Mouse (Mus musculus) bone marrow, adult 2 months (tissue): ENCODE results near the gene Parp1.

Experiments
- CTCF ChIP-seq: fragments of 200-500 bp; IDR thresholded peaks from 2 replicates; pipeline ENCODE4 v1.5.1; 2011; ENCODE audit warnings: low read length, control low read depth; ENCODE audit not compliant: control insufficient read depth, insufficient read depth
- POLR2A ChIP-seq: fragments of 200-500 bp; IDR thresholded peaks from 2 replicates; pipeline ENCODE4 v1.6.1; 2011; ENCODE audit warnings: low read depth, mild to moderate bottlenecking, control low read depth, low read length, borderline replicate concordance; ENCODE audit not compliant: control insufficient read depth

DNA sequence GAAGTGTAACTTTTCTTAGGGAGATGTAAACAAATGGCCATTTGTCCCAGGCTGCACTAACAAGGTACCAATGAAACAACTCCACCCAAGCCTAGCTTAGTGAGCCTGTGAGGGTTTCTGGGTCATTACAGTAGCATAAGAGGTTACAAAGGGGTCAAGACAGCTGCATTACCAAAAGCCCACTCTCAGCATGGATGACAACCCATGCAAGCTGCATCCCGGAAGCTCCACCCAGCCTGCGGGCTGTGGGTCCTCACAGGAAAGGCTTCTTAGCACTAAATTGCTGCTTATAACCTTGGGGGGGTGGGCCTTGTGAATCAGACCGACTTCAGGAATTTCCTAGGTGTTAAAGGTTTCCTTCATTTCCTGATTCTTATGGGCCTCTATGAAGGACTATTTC lies 37.4 kb downstream of the Parp1 start:
- TF ChIP-seq CTCF (no peak), POLR2A (no peak)
